Mouse (Mus musculus): Measurements from ENCODE around the gene Stk10.

GRCm38 (mm10) chr11:32590205-32590604 lies 57.1 kb downstream of the Stk10 start:
- no peak for TF ChIP-seq CTCF (IDR thresholded peaks at IDR 0.05; ENCODE audit: low read depth, low read length)
- TF ChIP-seq POLR2A (IDR thresholded peaks at IDR 0.05; ENCODE audit: borderline replicate concordance, low read depth, low read length), result no peak
